Mouse (Mus musculus): ENCODE measurements at regions not wholly inside any gene's neighbourhood (a gene's known extent, or its start where the extent isn't known, plus 50 kb on each side); places are given as distances from the start of the nearest gene placed in this dataset.

DNA sequence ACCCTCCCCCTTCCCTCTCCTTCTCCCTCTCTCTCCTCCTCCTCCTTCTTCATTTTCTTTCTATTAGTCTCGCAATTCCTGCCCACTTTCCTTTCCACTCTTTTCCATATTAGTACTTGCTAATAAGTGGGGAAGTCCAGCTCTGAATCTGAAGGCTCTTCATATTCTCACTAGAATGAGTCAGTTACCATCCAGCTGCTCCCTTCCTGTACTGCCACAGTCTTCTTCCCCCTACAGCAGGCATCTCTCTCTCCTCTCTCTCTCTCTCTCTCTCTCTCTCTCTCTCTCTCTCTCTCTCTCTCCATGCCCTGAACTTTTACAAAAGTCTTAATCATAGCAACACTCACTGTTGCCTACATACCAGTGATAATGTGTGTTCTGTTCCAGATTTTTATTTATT lies 226.6 kb upstream of the Pter start:
- DNase-seq (ENCODE audit: low read depth, low spot score) = no peak

DNA sequence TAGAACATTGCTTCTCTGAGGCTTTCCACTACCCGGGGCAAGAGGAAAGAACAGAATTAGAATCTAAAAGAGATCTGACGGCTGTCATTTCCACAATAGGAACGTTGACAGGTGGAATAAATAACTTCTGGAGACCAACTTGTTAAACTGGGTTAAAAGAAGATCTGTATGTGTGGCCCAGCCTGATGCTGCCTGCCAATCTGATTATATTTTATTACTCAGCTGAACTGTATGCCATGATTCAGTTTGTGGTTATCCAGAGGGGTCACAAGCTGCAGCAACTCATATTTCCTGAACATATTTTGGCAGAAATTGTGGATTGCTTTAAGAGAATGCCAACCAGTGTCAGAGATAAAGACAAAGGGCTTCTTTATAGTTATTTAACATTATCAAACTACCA lies 224.5 kb upstream of the Pter start:
- DNase-seq (ENCODE audit: low read depth, low spot score) = no peak

DNA sequence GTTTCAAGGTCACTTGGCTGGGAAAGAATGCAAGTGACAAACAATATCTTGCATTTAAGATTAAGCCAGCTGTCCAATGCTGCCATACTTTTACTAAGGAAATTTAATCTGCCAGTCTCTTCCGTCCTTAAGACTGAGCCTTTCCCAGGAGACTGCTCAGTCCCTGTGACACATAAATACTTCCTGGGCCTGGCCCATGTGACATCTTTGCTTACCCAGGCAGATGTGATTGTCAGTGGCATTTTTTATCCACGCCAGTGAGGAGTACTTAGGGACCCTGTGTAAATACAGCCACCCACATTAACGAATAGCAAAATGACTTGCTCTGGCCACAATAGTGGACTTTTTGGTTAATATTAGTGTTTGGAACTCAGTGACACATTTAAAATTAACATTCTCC lies 216.3 kb upstream of the Pter start:
- DNase-seq (ENCODE audit: low read depth, low spot score) = no peak

DNA sequence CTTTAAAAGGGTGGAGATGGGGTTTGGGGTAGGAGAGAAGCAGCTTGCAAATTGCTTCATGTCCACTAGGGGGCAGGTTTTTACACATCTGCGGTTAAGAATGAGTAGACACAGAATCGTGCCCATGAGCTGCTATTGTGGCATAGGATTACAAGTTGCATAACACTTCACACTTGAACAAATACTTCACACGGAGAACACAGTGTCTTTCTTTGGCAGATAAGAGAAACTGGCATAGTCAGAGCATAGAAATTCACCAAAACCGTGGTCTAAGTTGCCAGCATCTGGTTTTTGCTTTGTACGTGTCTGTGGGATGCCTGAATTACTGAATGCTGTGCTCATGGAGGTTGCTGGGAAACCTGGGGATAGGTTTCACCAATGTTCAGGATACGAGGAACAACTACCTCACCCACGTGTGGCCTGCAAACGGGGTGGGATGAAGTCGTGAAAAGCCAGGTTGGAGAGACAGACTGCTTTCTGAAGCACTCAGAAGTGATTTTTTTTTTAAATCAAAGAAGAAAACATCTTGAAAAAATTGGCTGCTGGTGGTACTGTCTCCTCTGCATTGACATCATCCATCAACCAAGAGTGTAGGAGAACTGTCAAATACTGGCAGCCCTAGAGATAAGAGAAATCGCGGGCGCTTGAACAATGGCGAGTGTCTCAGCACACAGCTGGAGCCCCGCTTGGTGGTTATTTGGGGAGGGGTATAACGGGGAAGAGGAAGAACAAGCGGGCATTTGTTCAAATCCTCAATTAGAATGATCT lies 214.5 kb upstream of the Pter start:
- peak; percentile 61 for DNase-seq (ENCODE audit: low read depth, low spot score)

DNA sequence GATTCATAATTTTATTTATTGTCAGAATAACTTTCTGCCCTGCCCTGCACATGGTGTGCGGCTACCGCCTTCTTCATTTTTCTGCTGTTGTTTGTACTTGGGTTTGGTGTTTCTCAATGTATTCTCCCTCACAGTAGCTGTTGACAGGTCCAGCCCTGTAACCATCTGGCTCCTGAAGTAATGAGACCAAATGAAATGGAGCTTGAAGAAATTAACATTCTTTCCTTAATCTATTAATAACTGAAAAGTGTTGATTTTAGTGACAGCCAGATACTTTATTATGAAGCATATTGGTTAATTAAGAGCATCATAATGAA lies 214.0 kb upstream of the Pter start:
- DNase-seq (ENCODE audit: low read depth, low spot score) = no peak

DNA sequence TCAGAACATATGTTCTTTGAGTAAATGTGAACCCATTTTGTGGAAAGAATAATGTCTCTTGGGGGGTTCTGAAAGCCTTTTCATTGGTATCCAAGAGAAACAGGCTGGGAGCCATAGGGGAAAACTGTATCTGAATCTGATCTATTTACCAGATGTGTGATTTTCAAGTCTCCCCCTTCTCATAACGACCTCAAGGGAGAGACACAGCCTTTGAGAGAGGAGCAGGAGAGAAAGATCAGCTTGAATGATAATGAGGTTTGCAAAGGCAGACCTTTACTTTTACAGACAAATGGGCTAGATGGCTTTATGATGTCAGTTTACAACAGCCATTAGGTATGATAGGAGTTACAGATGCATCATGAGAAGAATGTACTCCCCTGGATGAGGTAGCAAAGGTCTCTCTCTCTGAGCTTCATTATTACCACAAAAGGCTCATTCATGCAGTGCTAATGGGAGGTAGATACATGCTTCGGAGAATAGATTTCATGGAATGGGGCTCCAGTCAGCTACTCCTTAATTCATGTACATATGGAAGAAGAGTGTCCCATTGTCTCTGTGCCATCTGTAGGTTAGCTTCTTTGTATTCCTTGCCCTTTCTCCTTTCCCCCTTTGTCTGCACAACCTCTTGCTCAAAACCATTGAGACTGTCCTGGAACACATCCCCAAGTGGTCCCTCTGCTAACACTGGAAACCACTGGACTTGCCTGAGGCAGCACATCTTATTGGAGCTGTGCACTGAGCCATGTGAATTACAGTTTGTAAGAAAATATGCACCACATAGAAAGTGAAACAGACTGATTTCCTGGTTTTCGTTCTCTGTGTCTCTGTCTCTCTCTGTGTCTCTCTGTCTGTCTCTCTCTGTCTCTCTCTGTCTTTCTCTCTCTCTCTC lies 207.5 kb upstream of the Pter start:
- DNase-seq (ENCODE audit: low read depth, low spot score) = peak; percentile 36

DNA sequence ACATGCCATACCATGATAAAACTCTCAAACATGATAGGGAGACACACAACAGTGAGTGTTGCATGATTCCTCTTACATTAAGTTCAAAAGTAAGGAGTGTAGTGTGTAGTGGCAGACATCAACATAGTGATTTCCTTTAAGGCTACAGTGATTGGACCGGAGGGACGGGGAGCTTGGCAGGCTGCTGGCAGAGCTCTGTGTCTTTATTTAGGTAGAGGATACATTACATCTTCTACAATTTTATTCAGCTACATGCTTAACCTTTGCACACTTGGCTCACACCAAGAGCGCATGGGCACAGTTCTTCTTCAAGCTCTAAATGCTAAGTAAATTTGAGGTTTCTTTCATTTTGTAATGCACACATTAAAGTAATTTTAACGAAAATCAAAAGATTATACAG lies 194.6 kb upstream of the Pter start:
- no peak for DNase-seq (ENCODE audit: low read depth, low spot score)

DNA sequence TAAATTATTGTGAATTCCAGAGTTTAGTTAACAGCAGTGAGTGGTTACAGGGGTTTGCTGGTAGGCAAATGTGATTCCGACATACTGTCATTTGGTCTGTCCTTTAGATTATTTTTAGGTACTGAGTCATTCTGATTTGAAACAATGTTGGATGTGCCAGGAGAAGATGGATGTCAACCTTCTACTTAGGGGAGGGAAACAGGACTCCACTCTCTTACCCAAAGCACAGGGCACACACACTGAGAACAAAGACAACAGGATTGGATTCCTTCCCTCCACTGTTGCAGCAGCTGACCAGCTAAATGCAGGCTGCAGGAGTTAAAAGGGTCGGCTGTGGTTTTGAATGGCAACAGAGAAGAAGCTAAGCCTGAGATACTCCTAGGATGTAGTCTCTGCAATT lies 186.7 kb upstream of the Pter start:
- DNase-seq (ENCODE audit: low read depth, low spot score) = no peak

DNA sequence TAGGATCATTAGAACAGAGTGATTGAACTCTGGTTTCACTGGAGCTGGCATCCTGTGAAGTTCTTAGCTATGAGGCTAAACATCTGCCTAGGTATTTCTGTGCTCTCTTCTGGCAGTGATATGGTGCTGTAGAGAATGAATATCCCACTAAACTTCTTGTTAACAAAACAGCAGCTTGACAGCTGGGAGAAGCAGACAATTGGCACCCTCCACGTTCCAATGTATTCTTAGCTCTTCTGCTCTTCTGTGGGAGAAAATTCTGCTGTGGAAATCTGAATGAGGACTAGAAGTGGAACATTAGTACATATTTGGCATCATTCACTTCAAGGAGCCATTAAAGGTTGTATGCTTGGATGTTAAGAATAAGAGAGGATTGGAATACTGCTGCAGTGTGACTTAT lies 177.0 kb upstream of the Pter start:
- DNase-seq (ENCODE audit: low read depth, low spot score) = no peak

DNA sequence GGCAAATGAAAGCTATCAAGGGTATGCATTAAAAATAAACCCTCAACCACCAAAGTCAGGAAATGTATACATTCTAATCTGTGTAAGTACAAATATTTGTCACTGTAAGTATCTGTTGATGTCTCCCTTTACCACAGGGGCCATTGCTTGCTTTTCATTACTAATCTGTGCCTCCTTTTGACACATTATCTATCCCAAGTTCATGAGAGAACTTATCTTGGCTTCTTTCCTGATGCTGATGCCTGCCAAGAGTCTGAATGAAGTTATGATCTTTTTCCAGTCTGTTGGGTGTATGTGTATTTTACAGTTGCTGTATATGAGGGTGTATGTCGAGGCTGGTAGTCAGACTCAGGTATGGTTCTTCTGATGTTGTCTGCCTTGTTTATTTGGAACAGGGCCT lies 165.0 kb upstream of the Pter start:
- no peak for DNase-seq (ENCODE audit: low read depth, low spot score)

DNA sequence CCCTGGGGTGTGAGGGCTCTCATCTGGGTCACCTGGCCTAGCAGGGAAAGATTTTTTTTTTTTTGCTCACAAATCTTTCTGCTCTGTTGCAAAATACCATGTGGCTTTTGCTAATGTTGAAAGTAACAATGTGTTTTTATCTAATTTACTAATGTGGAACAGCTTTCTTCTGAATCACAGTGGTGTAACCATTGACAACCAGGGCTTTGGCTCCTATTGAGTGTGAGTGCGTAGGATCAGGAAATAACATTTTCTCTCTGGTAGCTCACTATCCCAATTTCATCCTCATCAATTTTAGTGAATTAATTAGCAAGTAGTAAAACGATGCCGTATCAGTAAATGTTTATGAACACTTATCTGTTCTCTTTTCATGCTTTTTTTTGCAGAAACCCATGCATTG lies 163.9 kb upstream of the Pter start:
- DNase-seq (ENCODE audit: low read depth, low spot score) = no peak

DNA sequence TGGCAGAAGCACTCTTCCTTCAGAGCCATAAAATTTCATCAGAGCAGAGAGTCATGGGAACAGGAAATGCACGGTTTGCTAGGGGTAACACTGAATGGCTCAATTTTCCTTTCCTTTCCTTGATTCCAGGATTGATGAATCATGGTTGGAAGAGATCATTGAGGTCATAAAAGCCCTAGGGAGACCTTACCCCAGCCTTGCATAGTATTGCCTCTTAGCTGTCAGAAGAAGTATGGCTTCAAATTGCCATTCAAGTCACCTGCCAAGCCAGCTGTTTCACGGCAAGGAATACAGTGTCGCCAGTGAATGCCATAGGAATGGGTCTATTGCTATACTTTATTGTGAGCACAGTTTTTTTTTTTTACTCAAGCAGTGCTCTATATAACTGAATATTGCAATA lies 162.4 kb upstream of the Pter start:
- no peak for DNase-seq (ENCODE audit: low read depth, low spot score)

DNA sequence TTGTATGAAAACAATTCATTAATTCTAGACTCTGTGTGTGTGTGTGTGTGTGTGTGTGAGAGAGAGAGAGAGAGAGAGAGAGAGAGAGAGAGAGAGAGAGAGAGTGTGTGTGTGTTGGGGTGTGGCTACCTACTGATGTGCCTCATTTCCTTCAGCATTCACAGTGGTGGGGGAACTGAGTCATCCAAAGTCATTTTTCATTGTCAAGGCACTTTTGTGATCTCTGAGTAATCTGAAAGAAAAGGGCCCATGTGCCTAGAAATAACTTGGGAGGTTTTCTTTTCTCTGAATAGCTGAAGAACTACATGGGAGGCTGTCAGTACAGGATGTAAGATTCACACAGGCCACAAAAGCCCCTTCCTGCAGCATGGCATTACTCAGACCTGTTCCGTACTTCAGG lies 159.3 kb upstream of the Pter start:
- no peak for DNase-seq (ENCODE audit: low read depth, low spot score)

DNA sequence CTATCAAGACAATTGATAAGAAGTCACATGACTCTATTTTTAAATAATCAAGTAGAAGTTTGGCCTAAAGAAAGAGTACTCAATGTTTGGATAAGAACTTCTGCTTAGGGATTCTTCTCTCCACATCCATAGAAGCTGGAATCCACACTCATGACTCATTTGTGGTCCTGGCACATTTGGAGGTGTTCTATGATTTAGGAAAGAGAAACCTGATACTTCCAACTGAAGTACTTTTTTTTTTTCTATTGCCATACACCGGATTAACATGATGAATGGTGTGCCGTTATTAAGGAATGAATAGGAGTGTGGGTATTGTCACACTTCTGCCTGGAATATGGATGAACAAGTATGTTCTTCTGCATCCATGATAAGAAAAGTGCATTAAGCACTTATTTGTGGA lies 158.5 kb upstream of the Pter start:
- no peak for DNase-seq (ENCODE audit: low read depth, low spot score)

DNA sequence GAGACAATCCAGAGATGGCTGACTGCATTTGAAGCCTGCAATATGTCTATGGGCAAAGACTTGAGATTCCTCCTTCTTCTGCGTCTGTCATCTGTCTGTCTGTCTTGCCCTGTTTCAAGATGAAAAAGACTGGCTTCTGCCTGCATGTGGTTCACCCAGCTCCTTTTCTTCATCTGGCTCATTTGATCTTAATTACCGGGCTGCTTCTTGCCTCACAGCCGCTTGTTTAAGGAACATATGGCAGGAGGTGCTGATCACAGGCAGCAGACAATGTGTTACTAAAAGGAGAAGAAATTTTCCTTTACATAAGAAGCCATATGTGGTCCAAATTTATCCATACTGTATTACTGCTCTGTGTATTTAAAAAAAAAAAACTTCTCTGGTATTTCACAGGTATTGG lies 147.0 kb upstream of the Pter start:
- no peak for DNase-seq (ENCODE audit: low read depth, low spot score)

DNA sequence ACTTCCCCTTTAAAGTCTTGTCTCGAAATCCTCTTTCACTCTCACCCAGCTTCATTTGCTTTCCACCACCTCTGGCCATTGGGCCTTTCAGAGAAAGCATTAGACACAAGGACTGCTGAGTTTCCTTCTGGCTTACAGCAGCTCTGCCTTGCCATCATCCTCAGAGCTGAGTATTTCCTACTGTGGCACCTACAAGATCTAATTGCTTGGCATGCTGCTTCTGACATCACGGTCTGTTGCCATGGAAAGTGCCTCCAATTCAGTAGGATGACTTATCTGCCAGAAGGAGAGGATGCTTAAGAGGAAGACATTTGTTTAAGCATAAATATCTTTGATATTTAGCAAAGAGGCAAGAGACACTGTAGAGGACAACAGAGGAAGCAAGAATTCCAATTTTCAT lies 146.1 kb upstream of the Pter start:
- no peak for DNase-seq (ENCODE audit: low read depth, low spot score)

DNA sequence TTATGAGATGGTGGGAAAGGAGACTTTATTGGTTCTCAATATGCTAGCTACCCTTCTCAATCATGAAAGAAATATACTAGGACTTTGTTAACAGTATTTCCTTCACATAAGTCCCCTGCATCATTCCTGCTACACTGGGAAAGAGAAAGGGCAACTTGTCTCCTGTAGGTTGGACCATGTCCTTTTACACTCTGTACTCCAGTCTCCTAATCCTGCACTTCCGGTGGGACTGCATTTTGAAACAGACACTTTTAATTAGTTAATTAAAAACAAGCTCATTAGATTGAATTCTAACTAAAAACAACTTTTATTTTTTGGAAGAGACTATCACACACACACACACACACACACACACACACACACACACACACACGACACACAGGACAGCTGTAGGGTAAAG lies 131.2 kb upstream of the Pter start:
- no peak for DNase-seq (ENCODE audit: low read depth, low spot score)

DNA sequence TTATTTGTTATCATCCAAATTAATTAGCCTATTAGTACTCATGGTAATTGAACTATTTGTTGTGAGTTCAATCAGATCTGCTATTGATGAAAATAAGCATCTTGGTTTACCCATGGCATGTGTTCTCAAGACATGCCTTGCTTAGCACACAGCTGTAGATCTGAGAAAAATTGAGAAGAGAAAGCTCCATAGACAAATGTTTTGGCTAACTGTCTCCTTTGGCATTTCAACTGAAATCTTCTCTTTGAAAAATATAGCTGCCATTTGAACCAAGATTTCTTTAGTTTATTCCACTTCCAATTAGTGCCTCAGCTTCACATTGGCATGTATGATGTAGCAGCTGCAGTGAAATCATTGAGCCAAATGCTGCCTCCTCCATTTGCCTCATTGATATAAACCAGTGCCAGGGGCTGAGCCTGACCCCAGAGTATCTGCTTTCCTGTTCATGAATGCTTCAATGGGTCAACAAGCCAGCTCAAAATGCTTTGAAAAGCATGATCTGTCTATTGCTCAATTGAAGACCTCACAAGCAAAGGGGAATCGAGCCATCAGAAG lies 126.1 kb upstream of the Pter start:
- DNase-seq (ENCODE audit: low read depth, low spot score) = no peak

DNA sequence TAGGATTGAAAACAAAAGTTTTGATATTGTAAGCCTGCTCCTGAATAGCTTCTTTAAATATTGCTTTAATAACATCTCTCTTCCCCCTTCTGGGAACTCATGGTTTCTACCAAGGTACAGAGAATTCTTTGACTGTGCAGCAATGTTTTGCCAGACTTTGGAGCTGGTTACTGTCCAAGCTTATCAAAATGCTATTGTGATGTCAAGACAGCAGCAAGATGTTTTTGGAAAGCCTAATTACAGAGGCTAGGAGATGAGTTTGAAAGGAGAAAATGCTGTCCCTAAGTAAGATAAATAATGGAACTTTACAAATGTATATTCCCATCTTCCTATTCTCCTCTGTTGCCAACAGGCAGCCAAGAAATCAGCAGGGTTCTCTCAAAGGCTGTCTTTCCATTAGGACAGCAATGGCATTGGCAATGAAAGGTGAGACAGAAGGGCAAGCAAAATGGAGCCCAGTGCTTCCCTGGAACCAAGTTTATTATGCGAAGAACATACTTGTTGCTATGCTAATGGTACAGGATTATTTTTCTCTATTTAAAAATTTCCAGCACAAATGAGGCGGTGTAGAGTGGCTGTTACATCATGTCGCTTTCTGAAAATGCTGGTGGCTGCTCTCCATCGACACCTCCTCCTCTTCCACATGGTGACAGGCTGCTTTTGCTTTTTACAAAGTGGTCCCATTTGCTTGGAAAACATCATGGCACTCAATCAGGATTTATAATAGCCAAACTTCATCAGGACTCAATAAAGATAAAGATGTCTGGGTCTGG lies 124.5 kb upstream of the Pter start:
- no peak for DNase-seq (ENCODE audit: low read depth, low spot score)

DNA sequence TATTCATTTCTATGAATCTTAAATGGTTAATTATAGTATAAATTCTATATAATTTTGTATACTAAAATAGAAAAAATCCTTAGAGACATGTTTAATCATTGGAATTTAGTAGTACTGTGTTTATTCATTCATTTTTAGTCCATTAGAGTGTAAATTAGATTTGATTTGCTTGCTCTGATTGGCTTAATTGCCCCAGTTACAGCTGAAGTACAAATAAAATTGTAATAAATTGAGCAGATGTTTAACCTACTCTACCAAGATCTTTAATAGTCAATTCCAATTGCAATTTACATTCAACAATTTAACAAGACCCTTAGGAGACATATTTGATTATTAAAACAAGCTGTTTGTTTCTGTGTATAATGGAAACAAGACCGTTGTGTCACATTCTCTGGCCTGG lies 121.2 kb upstream of the Pter start:
- DNase-seq (ENCODE audit: low read depth, low spot score) = no peak

DNA sequence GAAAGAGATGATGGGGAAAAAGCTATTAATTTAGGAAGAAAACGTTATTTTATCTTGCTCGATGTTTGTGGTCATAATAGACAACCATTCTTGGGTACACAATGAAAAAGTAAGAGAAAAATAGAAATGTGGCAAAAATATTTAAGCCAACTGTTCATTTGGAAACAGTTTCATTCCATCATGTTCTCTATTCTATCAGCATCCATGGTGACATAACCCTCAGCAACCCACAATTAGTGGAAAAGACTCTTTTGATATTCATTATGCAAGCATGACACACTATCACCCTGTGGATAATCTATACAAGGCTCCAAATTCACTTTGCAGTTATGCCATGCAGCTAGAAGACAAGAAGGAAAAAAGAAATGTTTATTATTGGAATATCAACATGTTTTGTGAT lies 118.7 kb upstream of the Pter start:
- DNase-seq (ENCODE audit: low read depth, low spot score) = no peak

DNA sequence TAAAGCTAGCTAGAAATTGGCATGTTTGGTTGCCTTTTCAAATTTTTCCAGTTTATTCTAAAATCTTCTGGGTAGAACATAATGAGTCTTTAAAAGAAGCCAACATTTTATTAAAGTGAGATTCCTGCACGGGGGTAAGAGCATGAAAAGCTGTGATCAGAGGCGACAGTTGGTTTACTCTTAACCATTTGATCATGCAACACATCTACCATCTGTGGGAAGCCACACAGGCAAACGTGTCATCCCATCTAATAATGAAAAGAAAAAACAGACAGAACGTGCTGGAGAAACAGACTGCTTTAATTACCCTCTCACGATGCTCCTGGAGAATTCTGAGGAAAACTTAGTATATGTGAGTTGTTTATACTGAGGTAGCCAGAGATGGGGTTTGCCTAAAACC lies 115.4 kb upstream of the Pter start:
- DNase-seq (ENCODE audit: low read depth, low spot score) = no peak

Measured in mesoderm, embryonic 11.5 days (tissue).